In genomic region chr13:44937681-44938080, GRCm38 (mm10) we compare ENCODE assay signal across 23 mouse cellular contexts.
DNase-seq lines count a peak whose midpoint lies in the region; ATAC-seq and TF ChIP-seq lines count a peak whose summit lies in the region.
"Had no signal": no experiment of that assay in that cellular context is flagged by ENCODE, and none has a peak within 500 bp of the region (broad histone marks: within the 10 kb centered on the region; RNA-seq: fewer than 3 reads in every experiment).

No protein-coding gene starts in this region.

- intact Hi-C loops in heart, postnatal 14 days (cut with DNase I), result no loop called here

- TF ChIP-seq EP300 in MEL (IDR thresholded peaks at IDR 0.05; ENCODE audit: low read depth in 1 of 2, low read length in 2 of 2), result peak in 1 of 2 experiments; percentile 58; a peak in 2 of 4 replicates

- TF ChIP-seq CTCF in MEL (IDR thresholded peaks at IDR 0.05 in 2 of 3, conservative IDR thresholded peaks at IDR 0.05 in 1 of 3; ENCODE audit: control insufficient read depth in 1 of 3, insufficient read depth in 1 of 3, low read depth in 2 of 3, low read length in 3 of 3, poor library complexity in 1 of 3, severe bottlenecking in 1 of 3), result no peak

- H3K4me1 ChIP-seq in MEL (ENCODE audit: control insufficient read depth in 1 of 2, insufficient read depth in 2 of 2, low read length in 2 of 2), result peaks cover 2 to 15% of the 10 kb centered on the region in 2 experiments; a peak in 3 of 4 replicates
- H3K4me1 ChIP-seq in stomach, embryonic 16.5 days (ENCODE audit: control insufficient read depth, insufficient read depth, low read length), result peaks cover 17% of the 10 kb centered on the region
- H3K4me1 ChIP-seq in embryonic facial prominence, embryonic 10.5 days, result peaks cover 11% of the 10 kb centered on the region

- no peak overlapping the region for H3K4me2 ChIP-seq in stomach, embryonic 16.5 days (ENCODE audit: low read depth, low read length)
- H3K4me2 ChIP-seq: heart, embryonic 11.5 days; liver, embryonic 13.5 days; midbrain, embryonic 11.5 days; neural tube, embryonic 15.5 days had no signal

- H3K27ac ChIP-seq in MEL (ENCODE audit: control insufficient read depth, low read depth, low read length), result peak overlapping the region; percentile 57
- no peak overlapping the region; the same call in 1 of the 2 replicates for H3K27ac ChIP-seq in stomach, embryonic 16.5 days (ENCODE audit: low read length)
- no peak overlapping the region for H3K27ac ChIP-seq in embryonic facial prominence, embryonic 10.5 days (replicated peaks)
- H3K27ac ChIP-seq: hindbrain, postnatal 0 days; limb, embryonic 10.5 days; liver, embryonic 13.5 days; neural tube, embryonic 15.5 days had no signal

- no peaks in the 10 kb centered on the region for H3K9me3 ChIP-seq in MEL (replicated peaks; ENCODE audit: insufficient read depth, low read length)
- H3K9me3 ChIP-seq in stomach, embryonic 16.5 days (replicated peaks; ENCODE audit: control insufficient read depth, low read length), result no peaks in the 10 kb centered on the region
- H3K9me3 ChIP-seq in embryonic facial prominence, embryonic 10.5 days, result no peaks in the 10 kb centered on the region
- H3K9me3 ChIP-seq: limb, embryonic 10.5 days; liver, embryonic 13.5 days; neural tube, embryonic 15.5 days had no signal

- peak overlapping the region; percentile 36 for H3K9ac ChIP-seq in MEL (ENCODE audit: control insufficient read depth, low read depth, low read length, poor library complexity, severe bottlenecking)
- H3K9ac ChIP-seq in stomach, embryonic 16.5 days (ENCODE audit: low read length), result no peak overlapping the region
- H3K9ac ChIP-seq: liver, embryonic 13.5 days; neural tube, embryonic 15.5 days had no signal

- no peaks in the 10 kb centered on the region for H3K27me3 ChIP-seq in MEL (ENCODE audit: control insufficient read depth in 1 of 2, insufficient read depth in 2 of 2, low read length in 2 of 2)
- H3K27me3 ChIP-seq in stomach, embryonic 16.5 days (ENCODE audit: control insufficient read depth, insufficient read depth, low read length), result no peaks in the 10 kb centered on the region
- H3K27me3 ChIP-seq in embryonic facial prominence, embryonic 10.5 days (replicated peaks; ENCODE audit: low read depth, poor library complexity, severe bottlenecking), result no peaks in the 10 kb centered on the region
- H3K27me3 ChIP-seq: liver, embryonic 13.5 days; neural tube, embryonic 15.5 days had no signal

- peak; percentile 21; the same call in 1 of the 2 replicates for ATAC-seq in stomach, embryonic 16.5 days (ENCODE audit: insufficient read depth, low FRiP score)
- ATAC-seq: forebrain, embryonic 14.5 days; hindbrain, postnatal 0 days had no signal

- H3K36me3 ChIP-seq in MEL (ENCODE audit: control insufficient read depth in 1 of 2, insufficient read depth in 2 of 2, low read length in 2 of 2), result peaks cover 0 to 5% of the 10 kb centered on the region in 2 experiments; a peak in 2 of 4 replicates
- 0 out of 2 replicates have a peak, but pooled peaks cover 3% of the 10 kb centered on the region for H3K36me3 ChIP-seq in stomach, embryonic 16.5 days (ENCODE audit: control insufficient read depth, insufficient read depth, low read length)
- H3K36me3 ChIP-seq in embryonic facial prominence, embryonic 10.5 days (replicated peaks), result peaks cover 4% of the 10 kb centered on the region; the same call in 1 of the 2 replicates
- H3K36me3 ChIP-seq: liver, embryonic 13.5 days; neural tube, embryonic 15.5 days had no signal

- TF ChIP-seq RAD21 in MEL (IDR thresholded peaks at IDR 0.05; ENCODE audit: low read depth, low read length), result no peak

- 28% methylated on average over 3 of the region's 3 CpGs for WGBS in large intestine, adult 2 months
- 68% methylated on average over 3 of the region's 3 CpGs for WGBS in stomach, embryonic 16.5 days
- 89% methylated on average over 3 of the region's 3 CpGs for WGBS in embryonic facial prominence, embryonic 10.5 days

- DNase-seq in heart, adult 11 months, result peak; percentile 85
- DNase-seq in heart, postnatal 14 days, result no peak
- DNase-seq in MEL (ENCODE audit: low read depth, low spot score), result peak; percentile 76
- DNase-seq in large intestine, adult 2 months (ENCODE audit: low read depth, low spot score), result peak; percentile 42
- DNase-seq in thymus, postnatal 14 days, result no peak
- no peak for DNase-seq in neural tube, embryonic 10.5 days (ENCODE audit: extremely low spot score, low spot score)
- DNase-seq in embryonic facial prominence, embryonic 10.5 days (ENCODE audit: low spot score), result no peak
- DNase-seq: cerebellum, postnatal 25 days; gastrocnemius, postnatal 36 days; heart, postnatal 36 days; kidney, adult 9 months; kidney, postnatal 4 days; liver, embryonic 13.5 days; lung, postnatal 14 days; right cerebral cortex, postnatal 4 days; thymus, adult 2 months had no signal

- no peaks in the 10 kb centered on the region for H3K79me2 ChIP-seq in MEL (ENCODE audit: control insufficient read depth, insufficient read depth, low read length, poor library complexity)

- TF ChIP-seq POLR2A in MEL (IDR thresholded peaks at IDR 0.05; ENCODE audit: control insufficient read depth in 1 of 2, insufficient read depth in 1 of 2, low read depth in 1 of 2, low read length in 2 of 2, poor library complexity in 1 of 2), result no peak

- no peak overlapping the region for H3K4me3 ChIP-seq in MEL (ENCODE audit: control insufficient read depth in 1 of 2, insufficient read depth in 1 of 2, low read depth in 2 of 2, low read length in 2 of 2)
- H3K4me3 ChIP-seq in stomach, embryonic 16.5 days (replicated peaks; ENCODE audit: low read length), result no peak overlapping the region
- H3K4me3 ChIP-seq in embryonic facial prominence, embryonic 10.5 days, result no peak overlapping the region
- H3K4me3 ChIP-seq: limb, embryonic 10.5 days; liver, embryonic 13.5 days; neural tube, embryonic 15.5 days had no signal

TF ChIP-seq in MEL, 35 proteins besides CTCF, POLR2A, EP300 and RAD21:
- TF ChIP-seq TAL1 (IDR thresholded peaks at IDR 0.05; ENCODE audit: low read length), result no peak
- no peak for TF ChIP-seq HCFC1 (IDR thresholded peaks at IDR 0.05; ENCODE audit: low read depth, low read length)
- peak; percentile 57 for TF ChIP-seq ELF1 (IDR thresholded peaks at IDR 0.05; ENCODE audit: low read depth, low read length)
- peak; percentile 46; the same call in 1 of the 2 replicates for TF ChIP-seq MAX (IDR thresholded peaks at IDR 0.05; ENCODE audit: low read length)
- TF ChIP-seq ZMIZ1 (IDR thresholded peaks at IDR 0.05; ENCODE audit: low read depth, low read length), result no peak
- peak; percentile 34; the same call in 1 of the 2 replicates for TF ChIP-seq MAZ (IDR thresholded peaks at IDR 0.05; ENCODE audit: low read depth, low read length)
- TF ChIP-seq MYC (IDR thresholded peaks at IDR 0.05; ENCODE audit: low read depth, low read length), result peak; percentile 82
- TF ChIP-seq POLR2AphosphoS5 (IDR thresholded peaks at IDR 0.05; ENCODE audit: borderline replicate concordance, low read depth, low read length), result no peak
- no peak for TF ChIP-seq GATA1 (IDR thresholded peaks at IDR 0.05; ENCODE audit: low read depth, low read length)

Comparison
In these comparisons a context has a peak if more than half of its experiments do, and no peak if none do; other contexts are left out.
1. DNase-seq: peak in heart, adult 11 months (single experiment), MEL (single experiment) and large intestine, adult 2 months (single experiment); none in heart, postnatal 14 days (0 of 2), thymus, postnatal 14 days (single experiment), neural tube, embryonic 10.5 days (single experiment) and embryonic facial prominence, embryonic 10.5 days (single experiment).